Mouse (Mus musculus) adrenal gland, adult 10 weeks (tissue): ENCODE data around the gene Gmeb1. TPM values are rescaled to one million over a fixed set of nuclear protein-coding genes. Genes with fewer than 3 reads are reported as not detected.

Experiments used
- polyA plus RNA-seq: library from polyadenylated mRNA; stranded (reverse); fragments of 350-450 nt; fragmentation: Illumina TruSeq; extraction: RNeasy Lipid Tissue Mini Kit (QIAGEN cat#74804); gene quantifications from one replicate; pipeline ENCODE4 v1.2.3, GENCODE M21; 2014; ENCODE audit warnings: low read depth, low replicate concordance

The Gmeb1 gene
- polyA plus RNA-seq: 5.7 TPM

DNA sequence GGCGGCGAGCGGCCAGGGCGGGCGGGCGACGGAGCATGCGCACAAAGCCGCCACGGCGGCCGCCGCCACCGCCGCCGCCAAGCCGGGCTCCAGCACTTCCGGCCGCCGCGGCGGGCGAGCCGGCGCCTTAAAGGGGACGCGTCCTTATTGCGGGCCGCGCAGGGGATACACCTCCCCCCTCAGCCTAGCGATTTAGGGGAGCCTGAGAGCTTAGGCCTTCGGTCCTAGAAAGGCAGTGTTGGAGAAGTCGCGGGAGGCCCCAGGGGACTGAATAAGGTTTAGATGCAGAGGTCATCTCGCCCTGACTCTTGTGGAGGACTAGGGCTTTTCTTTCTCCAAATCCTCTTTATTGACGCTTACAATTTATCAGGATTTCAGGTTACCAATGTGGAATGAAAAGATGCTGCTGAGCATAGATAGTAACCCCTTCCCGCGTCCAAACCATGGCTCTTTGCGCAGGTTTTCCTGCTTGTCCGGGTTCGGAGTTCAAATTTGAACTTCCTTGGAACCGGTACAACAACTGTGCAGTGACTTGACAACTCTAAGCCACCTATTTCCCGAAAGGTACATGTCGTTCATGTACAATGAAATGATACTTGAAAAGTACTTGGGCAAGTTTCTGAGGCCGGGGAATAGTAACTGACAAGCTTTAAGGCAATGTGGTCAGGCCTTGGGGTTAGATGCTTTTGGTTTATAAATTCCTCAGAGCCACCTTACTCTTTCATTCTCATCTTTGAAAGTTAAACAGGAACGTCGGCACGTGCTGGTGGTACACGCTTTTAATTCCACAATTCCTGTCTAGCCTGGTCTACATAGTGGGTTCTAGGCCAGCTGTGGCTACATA lies at the start of gene Gmeb1:
Gene Gmeb1 (minus strand): TSS at position 89 of the 844 bp plus-strand sequence.

DNA sequence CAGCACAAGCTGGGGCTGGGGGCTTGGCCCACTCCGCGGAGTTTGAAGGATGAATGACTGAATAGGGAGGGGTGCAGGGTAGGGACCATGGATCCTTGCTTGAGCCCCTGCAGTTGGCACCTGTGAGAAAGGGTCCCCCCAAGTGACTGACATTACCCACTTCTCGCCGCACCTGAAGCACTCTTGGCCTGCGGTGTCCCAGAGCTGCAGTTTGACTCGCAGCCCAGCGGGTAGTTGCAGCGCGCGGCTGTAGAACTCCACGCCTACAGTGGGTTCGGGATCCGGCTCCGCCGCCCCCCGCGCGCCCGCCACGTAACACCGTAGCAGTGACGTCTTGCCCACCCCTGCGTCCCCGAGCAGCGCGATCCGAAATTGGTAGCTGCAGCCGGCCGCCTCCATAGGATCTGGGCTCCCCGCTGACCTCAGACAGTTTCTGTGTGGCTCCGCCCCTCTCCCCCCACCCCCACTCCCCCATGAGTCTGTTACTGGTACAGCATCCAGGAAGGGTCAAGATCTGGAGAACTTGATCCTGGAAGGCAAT lies 41.6 kb upstream of the Gmeb1 start, which contains the start of gene Rab42:
Gene Rab42 (minus strand): TSS at position 447 of the 541 bp plus-strand sequence.

DNA sequence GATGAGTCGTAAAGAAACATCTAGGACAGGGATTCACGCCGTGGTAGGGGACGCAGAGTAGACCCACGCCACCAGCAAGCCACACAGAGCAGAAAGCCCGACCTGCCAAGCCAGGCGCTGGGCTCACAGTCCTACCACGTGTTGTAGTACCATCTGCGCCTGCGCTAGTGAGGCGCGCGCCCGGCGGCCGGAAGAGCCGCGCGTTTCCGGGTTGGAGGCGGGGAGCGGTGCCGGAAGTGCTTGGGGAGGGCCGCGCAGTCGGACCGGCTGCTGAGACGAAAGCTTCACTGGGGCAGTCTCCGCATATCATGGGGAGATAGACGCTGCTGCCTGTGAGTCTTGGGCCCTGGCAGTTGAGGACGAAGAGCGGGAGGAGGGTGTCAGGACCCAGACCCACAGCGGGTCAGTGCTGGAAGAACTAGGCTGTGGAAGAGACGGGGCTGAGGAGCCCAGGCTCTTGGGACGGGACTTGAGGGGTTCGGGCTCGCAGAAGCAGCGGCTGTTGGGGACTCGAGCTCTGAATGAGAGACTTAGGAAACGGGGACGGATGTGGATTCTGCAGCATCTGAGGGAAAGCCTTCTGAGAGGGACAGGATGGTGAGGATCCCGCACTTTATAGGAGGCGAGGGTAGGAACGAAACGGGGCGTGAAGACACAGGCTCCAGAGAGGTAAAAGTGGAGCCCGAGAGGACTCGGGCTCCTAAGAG lies 12.9 kb upstream of the Gmeb1 start, which contains the start of gene Taf12:
Gene Taf12 (plus strand): TSS at position 220 of the 707 bp plus-strand sequence.

DNA sequence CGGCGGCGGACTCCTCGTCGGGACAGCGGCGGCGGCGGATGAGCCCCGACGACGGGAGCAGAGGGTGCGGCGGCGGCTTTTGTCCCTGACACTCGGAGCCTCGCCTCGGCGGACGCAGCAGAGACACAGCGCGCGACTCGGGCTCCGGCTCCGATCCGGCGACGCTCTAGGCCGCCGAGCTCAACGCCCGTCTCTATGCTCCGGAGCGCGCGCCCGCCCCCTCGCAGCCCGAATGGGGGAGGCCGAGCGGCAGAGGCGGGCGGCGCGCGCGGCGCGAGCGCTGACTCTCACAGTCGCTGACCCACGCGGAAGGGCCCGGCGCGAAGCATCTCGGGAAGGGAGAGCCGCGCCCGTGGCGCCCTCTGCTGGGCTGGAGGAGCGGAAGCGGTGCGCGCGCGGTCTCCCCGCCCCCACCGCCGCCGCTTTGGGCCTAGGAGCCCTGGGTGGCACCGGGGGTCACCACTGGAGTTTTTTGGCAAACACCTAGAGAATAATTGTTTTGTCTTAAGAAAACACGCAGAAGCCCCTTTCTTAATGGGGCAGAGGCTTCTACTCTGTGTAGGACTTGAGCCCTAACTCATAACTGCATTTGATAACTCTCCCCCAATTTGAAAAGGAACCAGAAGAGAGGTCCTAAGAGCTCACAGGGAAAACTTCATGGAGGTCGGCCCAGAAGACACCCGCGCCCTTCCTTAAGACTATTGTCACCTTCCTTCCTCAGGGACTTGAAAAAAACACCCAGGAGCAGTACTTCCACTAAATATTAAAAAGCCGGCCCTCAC lies 49.3 kb downstream of the Gmeb1 start, which contains the start of gene Ythdf2:
Gene Ythdf2 (minus strand): TSS at position 351 of the 782 bp plus-strand sequence.

Other genes starting within 250 kb of the Gmeb1 start
- not detected for gene Gm10300, start 186.9 kb downstream of the Gmeb1 start, polyA plus RNA-seq
- gene Epb41, start 186.3 kb downstream of the Gmeb1 start, polyA plus RNA-seq: 43.0 TPM
- gene Oprd1, start 117.1 kb downstream of the Gmeb1 start, polyA plus RNA-seq: 0.23 TPM
- 75.8 TPM for gene Ythdf2, start 49.3 kb downstream of the Gmeb1 start, polyA plus RNA-seq
- 15.5 TPM for gene Taf12, start 12.8 kb upstream of the Gmeb1 start, polyA plus RNA-seq
- not detected for gene Rab42, start 41.8 kb upstream of the Gmeb1 start, polyA plus RNA-seq
- 14.0 TPM for gene Trnau1ap, start 67.9 kb upstream of the Gmeb1 start, polyA plus RNA-seq
- 3.3 TPM for gene Rcc1, start 92.0 kb upstream of the Gmeb1 start, polyA plus RNA-seq
- gene Phactr4, start 160.9 kb upstream of the Gmeb1 start, polyA plus RNA-seq: 36.9 TPM
- 1.7 TPM for gene Med18, start 202.3 kb upstream of the Gmeb1 start, polyA plus RNA-seq
- gene Sesn2, start 248.9 kb upstream of the Gmeb1 start, polyA plus RNA-seq: 1.4 TPM